Mouse (Mus musculus): ENCODE data around the gene Slit1. TPM values are rescaled to one million over a fixed set of nuclear protein-coding genes. Genes with fewer than 3 reads are reported as not detected.

Slit1 gene
- polyA plus RNA-seq, 1 experiment from 2014 or later = 0.14 TPM

DNA sequence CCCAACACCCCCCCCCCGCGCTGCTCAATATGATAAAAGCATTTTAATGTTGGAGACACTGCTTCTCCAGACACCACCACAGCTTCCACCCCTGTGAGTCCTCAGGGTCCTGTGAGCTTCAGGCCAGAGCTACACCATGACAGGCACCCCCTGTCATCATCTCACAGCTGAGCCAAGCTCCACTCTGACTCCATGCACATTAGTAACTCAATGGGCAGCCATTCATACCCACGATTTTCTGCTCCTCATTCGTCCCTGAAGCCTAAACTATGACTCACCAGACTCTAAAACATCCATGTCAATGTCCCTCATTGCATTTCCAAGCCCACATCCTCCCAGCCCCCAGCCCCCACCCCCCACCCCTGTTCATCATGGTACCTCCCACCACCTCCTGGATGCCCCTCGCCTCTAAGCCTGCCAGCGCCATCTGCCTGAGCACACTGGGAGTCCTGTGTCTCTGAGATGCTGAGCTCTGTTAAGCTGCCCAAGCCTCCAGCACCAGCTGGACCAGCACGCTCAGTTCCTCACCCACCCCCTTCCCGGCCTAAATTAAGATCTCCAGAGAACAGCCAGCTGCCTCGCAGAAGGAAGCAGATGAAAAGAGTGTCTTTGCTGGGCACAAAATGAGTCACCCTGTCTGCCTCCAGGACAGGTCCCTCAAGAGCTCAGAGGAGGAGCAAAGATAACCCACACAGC, 46.2 kb downstream of the Slit1 start:
- Histone ChIP-seq H3K36me3 (ENCODE audit: control insufficient read depth, insufficient read depth, low read length) (no peaks in the 10 kb centered on the region), H3K27me3 (ENCODE audit: control insufficient read depth, insufficient read depth, low read depth, low read length) (no peaks in the 10 kb centered on the region), H3K9ac (ENCODE audit: low read length) (no peak overlapping the region), H3K4me2 (ENCODE audit: low read depth, low read length) (no peak overlapping the region), H3K4me1 (replicated peaks; ENCODE audit: control insufficient read depth, insufficient read depth, low read length) (no peaks in the 10 kb centered on the region), H3K27ac (ENCODE audit: low read length) (no peak overlapping the region), H3K4me3 (ENCODE audit: low read length) (no peak overlapping the region), H3K9me3 (ENCODE audit: control insufficient read depth, low read length) (no peaks in the 10 kb centered on the region)
- ATAC-seq (ENCODE audit: low read depth) = 0 out of 2 replicates have a peak, but pooled peaks have one; percentile 12
- WGBS = 45% methylated on average over 9 of the region's 9 CpGs

DNA sequence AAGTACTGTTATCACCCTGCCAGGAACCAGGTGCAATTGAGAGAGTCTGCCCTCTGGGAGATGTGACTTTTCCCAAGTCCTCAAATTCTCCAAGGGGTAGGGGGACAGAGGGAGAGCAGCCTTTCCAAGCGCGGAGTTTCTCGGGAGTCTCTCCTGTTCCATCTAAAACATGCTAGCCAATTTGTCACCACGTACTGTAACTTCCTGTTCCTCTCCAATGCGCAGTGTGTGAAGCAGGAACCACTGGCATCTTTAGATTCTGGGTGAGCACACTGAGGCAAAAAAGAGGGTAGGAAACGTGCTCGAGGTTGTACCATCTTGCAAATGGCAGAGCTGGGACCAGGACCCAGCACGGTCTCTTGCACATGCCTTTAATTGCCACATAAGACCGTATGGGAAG, 47.0 kb downstream of the Slit1 start:
- H3K27me3 ChIP-seq (ENCODE audit: control insufficient read depth, insufficient read depth, low read depth, low read length) = no peaks in the 10 kb centered on the region
- 68% methylated on average over 9 of the region's 9 CpGs for WGBS
- no peaks in the 10 kb centered on the region for H3K9me3 ChIP-seq (ENCODE audit: control insufficient read depth, low read length)
- H3K4me2 ChIP-seq (ENCODE audit: low read depth, low read length) = no peak overlapping the region
- no peak overlapping the region for H3K9ac ChIP-seq (ENCODE audit: low read length)
- H3K36me3 ChIP-seq (ENCODE audit: control insufficient read depth, insufficient read depth, low read length) = no peaks in the 10 kb centered on the region
- no peak overlapping the region for H3K27ac ChIP-seq (ENCODE audit: low read length)
- H3K4me1 ChIP-seq (replicated peaks; ENCODE audit: control insufficient read depth, insufficient read depth, low read length) = no peaks in the 10 kb centered on the region
- H3K4me3 ChIP-seq (ENCODE audit: low read length) = no peak overlapping the region
- ATAC-seq (ENCODE audit: low read depth) = no peak

DNA sequence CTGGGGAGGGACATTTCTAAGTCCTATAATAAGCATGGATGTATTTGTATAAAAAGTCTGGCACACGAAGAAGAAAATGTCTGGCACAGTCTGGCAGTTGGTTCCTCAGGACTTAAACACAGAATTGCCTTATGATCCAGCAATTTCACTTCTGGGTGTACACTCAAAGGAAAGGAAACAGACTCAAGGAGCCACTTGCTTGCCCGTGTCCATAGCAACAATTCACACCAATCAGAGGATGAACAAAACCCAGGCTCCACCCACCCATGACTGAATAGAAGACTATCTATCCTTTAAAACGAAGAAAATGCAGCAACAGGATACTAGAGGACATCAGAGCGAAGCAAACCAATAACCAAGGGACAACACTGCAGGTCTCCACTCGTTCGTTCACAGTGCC, 48.4 kb downstream of the Slit1 start:
- H3K27me3 ChIP-seq (ENCODE audit: control insufficient read depth, insufficient read depth, low read depth, low read length) = no peaks in the 10 kb centered on the region
- 61% methylated on average over 6 of the region's 6 CpGs for WGBS
- H3K9ac ChIP-seq (ENCODE audit: low read length) = no peak overlapping the region
- no peak overlapping the region for H3K4me3 ChIP-seq (ENCODE audit: low read length)
- H3K36me3 ChIP-seq (ENCODE audit: control insufficient read depth, insufficient read depth, low read length) = no peaks in the 10 kb centered on the region
- H3K27ac ChIP-seq (ENCODE audit: low read length) = no peak overlapping the region
- H3K9me3 ChIP-seq (ENCODE audit: control insufficient read depth, low read length) = no peaks in the 10 kb centered on the region
- H3K4me1 ChIP-seq (replicated peaks; ENCODE audit: control insufficient read depth, insufficient read depth, low read length) = no peaks in the 10 kb centered on the region
- ATAC-seq (ENCODE audit: low read depth) = no peak
- no peak overlapping the region for H3K4me2 ChIP-seq (ENCODE audit: low read depth, low read length)

DNA sequence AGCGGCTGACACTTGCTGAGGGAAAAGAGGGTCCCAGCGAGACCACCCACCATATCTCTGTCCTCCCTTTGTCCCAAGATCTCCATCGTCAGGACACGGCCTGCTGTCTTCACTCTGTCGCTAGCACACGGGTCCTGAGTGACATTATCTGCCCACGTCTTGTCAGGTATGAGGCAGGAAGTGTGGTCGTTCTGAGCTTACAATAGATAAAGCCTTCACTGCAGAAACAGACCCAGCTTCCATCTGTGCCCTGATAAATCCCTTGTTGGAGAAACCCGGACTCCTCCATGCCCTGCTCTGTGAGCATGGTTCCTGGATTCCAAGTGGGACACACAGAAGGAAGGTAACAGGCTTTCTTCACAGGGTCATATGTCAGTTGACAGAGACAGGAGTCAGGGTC, 48.9 kb downstream of the Slit1 start:
- H3K9me3 ChIP-seq (ENCODE audit: control insufficient read depth, low read length) = no peaks in the 10 kb centered on the region
- 52% methylated on average over 9 of the region's 9 CpGs for WGBS
- H3K4me3 ChIP-seq (ENCODE audit: low read length) = no peak overlapping the region
- no peaks in the 10 kb centered on the region for H3K36me3 ChIP-seq (ENCODE audit: control insufficient read depth, insufficient read depth, low read length)
- H3K4me2 ChIP-seq (ENCODE audit: low read depth, low read length) = no peak overlapping the region
- no peak for ATAC-seq (ENCODE audit: low read depth)
- H3K4me1 ChIP-seq (replicated peaks; ENCODE audit: control insufficient read depth, insufficient read depth, low read length) = no peaks in the 10 kb centered on the region
- no peak overlapping the region for H3K9ac ChIP-seq (ENCODE audit: low read length)
- no peak overlapping the region for H3K27ac ChIP-seq (ENCODE audit: low read length)
- no peaks in the 10 kb centered on the region for H3K27me3 ChIP-seq (ENCODE audit: control insufficient read depth, insufficient read depth, low read depth, low read length)

DNA sequence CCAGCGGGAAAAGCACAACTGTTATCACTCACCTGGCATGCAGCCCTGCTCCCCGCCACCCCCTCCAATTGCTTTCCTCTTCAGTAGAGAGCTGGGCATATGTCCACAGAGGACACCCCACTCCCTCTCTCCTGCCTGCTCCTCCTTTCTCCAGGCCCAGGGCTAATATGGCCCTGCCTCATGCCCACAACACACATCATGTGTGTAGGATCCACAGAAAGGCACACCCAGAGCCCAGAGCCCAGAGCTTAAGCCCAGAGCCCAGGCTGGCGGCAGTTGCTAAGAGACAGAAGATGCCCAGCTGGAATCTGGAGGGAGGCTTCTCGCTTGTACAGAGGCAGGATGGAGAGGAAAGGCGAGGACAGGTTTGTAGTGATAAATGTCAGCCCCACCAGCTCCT, 49.7 kb downstream of the Slit1 start:
- Histone ChIP-seq H3K4me3 (ENCODE audit: low read length) (no peak overlapping the region), H3K27me3 (ENCODE audit: control insufficient read depth, insufficient read depth, low read depth, low read length) (no peaks in the 10 kb centered on the region), H3K9ac (ENCODE audit: low read length) (no peak overlapping the region), H3K27ac (ENCODE audit: low read length) (no peak overlapping the region), H3K36me3 (ENCODE audit: control insufficient read depth, insufficient read depth, low read length) (no peaks in the 10 kb centered on the region), H3K4me1 (replicated peaks; ENCODE audit: control insufficient read depth, insufficient read depth, low read length) (no peaks in the 10 kb centered on the region), H3K9me3 (ENCODE audit: control insufficient read depth, low read length) (no peaks in the 10 kb centered on the region), H3K4me2 (ENCODE audit: low read depth, low read length) (no peak overlapping the region)
- WGBS = 44% methylated on average over 5 of the region's 5 CpGs
- no peak for ATAC-seq (ENCODE audit: low read depth)

DNA sequence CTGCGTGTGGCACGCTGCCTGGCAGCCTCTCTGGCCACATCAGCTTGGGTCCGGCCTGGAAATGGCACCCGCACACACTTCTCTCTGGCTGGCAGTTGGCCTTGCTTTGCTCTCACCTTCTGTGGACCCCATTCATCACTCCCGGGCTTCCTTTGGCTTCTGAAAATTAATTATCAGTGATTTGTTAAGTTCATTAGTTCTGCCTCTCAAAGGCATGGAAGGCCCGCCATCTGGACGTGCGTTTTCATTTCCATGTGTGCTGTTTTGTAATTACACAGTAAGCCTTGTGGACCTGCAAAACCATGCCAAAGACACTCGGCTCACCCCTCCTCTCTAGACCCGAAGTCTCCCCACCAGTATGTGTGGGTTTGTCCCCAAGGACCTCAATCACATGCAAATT, 53.4 kb downstream of the Slit1 start:
- no peak overlapping the region for H3K9ac ChIP-seq (ENCODE audit: low read length)
- H3K27me3 ChIP-seq (ENCODE audit: control insufficient read depth, insufficient read depth, low read depth, low read length) = no peaks in the 10 kb centered on the region
- no peak overlapping the region for H3K4me3 ChIP-seq (ENCODE audit: low read length)
- no peaks in the 10 kb centered on the region for H3K9me3 ChIP-seq (ENCODE audit: control insufficient read depth, low read length)
- no peak overlapping the region for H3K27ac ChIP-seq (ENCODE audit: low read length)
- no peaks in the 10 kb centered on the region for H3K4me1 ChIP-seq (replicated peaks; ENCODE audit: control insufficient read depth, insufficient read depth, low read length)
- 76% methylated on average over 10 of the region's 10 CpGs for WGBS
- no peaks in the 10 kb centered on the region for H3K36me3 ChIP-seq (ENCODE audit: control insufficient read depth, insufficient read depth, low read length)
- no peak for ATAC-seq (ENCODE audit: low read depth)
- H3K4me2 ChIP-seq (ENCODE audit: low read depth, low read length) = no peak overlapping the region

DNA sequence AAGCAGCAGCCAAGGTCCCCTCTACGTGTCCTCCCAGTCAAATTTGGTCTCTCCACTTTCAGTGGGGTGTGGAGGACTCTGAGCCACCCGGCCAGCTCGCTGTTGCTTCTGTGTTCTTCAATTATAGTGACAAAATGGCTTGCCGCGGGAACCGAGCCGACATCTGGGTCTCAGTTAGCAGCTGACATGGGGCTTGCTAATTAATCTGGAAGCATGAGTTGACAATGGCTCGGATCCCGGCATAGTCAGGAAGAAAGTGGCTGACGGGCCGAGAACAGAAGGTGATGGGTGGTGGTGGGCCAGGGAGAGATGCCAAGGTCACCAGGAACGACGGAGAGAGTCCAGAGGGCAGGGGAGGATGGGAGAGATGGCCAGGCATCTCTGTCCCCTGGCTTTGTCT, 55.2 kb downstream of the Slit1 start:
- Histone ChIP-seq H3K4me2 (ENCODE audit: low read depth, low read length) (no peak overlapping the region), H3K9ac (ENCODE audit: low read length) (no peak overlapping the region), H3K4me3 (ENCODE audit: low read length) (no peak overlapping the region), H3K27me3 (ENCODE audit: control insufficient read depth, insufficient read depth, low read depth, low read length) (no peaks in the 10 kb centered on the region), H3K36me3 (ENCODE audit: control insufficient read depth, insufficient read depth, low read length) (no peaks in the 10 kb centered on the region), H3K27ac (ENCODE audit: low read length) (no peak overlapping the region), H3K4me1 (replicated peaks; ENCODE audit: control insufficient read depth, insufficient read depth, low read length) (no peaks in the 10 kb centered on the region), H3K9me3 (ENCODE audit: control insufficient read depth, low read length) (no peaks in the 10 kb centered on the region)
- WGBS = 49% methylated on average over 13 of the region's 13 CpGs
- no peak for ATAC-seq (ENCODE audit: low read depth)

DNA sequence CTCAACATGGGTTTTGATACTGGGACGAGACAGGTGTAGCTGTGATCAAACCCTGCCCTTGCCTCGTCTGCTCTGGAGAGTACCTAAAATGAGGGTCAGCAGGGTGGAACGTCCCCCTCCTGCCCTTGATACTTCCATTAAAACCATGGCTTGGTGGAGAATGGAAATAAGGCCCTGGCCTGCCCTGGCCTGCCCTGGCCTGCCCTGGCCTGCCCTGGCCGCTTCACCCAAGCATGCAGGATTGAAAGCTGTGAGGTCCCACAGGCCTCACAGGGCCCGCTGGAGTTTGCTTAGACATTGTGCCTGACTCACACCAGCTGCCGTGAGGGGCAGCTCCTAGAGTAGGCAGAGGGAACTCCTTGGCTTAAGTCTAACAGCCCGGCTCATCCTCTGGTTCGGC, 55.6 kb downstream of the Slit1 start:
- WGBS = 62% methylated on average over 8 of the region's 8 CpGs
- no peaks in the 10 kb centered on the region for H3K36me3 ChIP-seq (ENCODE audit: control insufficient read depth, insufficient read depth, low read length)
- no peak overlapping the region for H3K9ac ChIP-seq (ENCODE audit: low read length)
- no peaks in the 10 kb centered on the region for H3K9me3 ChIP-seq (ENCODE audit: control insufficient read depth, low read length)
- ATAC-seq (ENCODE audit: low read depth) = no peak
- no peak overlapping the region for H3K27ac ChIP-seq (ENCODE audit: low read length)
- no peak overlapping the region for H3K4me2 ChIP-seq (ENCODE audit: low read depth, low read length)
- no peaks in the 10 kb centered on the region for H3K4me1 ChIP-seq (replicated peaks; ENCODE audit: control insufficient read depth, insufficient read depth, low read length)
- H3K4me3 ChIP-seq (ENCODE audit: low read length) = no peak overlapping the region
- no peaks in the 10 kb centered on the region for H3K27me3 ChIP-seq (ENCODE audit: control insufficient read depth, insufficient read depth, low read depth, low read length)

DNA sequence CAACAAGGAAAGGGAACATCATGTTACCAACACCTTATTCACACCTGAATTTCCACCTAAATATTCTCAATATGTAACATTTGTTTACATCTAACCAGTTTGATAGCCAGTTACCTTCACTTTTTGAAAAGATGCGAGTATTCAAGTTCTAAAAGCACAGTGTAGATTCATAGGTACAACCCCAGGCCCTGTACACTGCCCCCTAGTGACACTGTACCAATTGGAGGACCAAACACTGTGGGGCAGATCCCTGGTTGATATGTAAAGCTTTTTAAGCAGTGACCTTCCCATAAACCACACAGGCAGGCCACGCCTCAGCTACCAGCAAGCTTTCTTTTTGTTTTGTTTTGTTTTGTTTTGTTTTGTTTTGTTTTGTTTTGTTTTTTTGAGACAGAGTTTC, 57.3 kb downstream of the Slit1 start:
- 87% methylated on average over 2 of the region's 2 CpGs for WGBS
- Histone ChIP-seq H3K4me1 (replicated peaks; ENCODE audit: control insufficient read depth, insufficient read depth, low read length) (no peaks in the 10 kb centered on the region), H3K4me3 (ENCODE audit: low read length) (no peak overlapping the region), H3K27me3 (ENCODE audit: control insufficient read depth, insufficient read depth, low read depth, low read length) (no peaks in the 10 kb centered on the region), H3K27ac (ENCODE audit: low read length) (no peak overlapping the region), H3K36me3 (ENCODE audit: control insufficient read depth, insufficient read depth, low read length) (no peaks in the 10 kb centered on the region), H3K9ac (ENCODE audit: low read length) (no peak overlapping the region), H3K4me2 (ENCODE audit: low read depth, low read length) (no peak overlapping the region), H3K9me3 (ENCODE audit: control insufficient read depth, low read length) (no peaks in the 10 kb centered on the region)
- no peak for ATAC-seq (ENCODE audit: low read depth)

Measured in lung, embryonic 16.5 days (tissue).